Mouse (Mus musculus): ENCODE results near the gene Rora. TPM values are rescaled to one million over a fixed set of nuclear protein-coding genes. Genes with fewer than 3 reads are reported as not detected.

Gene Rora
- polyA plus RNA-seq, 1 experiment, result 4.7 TPM

DNA sequence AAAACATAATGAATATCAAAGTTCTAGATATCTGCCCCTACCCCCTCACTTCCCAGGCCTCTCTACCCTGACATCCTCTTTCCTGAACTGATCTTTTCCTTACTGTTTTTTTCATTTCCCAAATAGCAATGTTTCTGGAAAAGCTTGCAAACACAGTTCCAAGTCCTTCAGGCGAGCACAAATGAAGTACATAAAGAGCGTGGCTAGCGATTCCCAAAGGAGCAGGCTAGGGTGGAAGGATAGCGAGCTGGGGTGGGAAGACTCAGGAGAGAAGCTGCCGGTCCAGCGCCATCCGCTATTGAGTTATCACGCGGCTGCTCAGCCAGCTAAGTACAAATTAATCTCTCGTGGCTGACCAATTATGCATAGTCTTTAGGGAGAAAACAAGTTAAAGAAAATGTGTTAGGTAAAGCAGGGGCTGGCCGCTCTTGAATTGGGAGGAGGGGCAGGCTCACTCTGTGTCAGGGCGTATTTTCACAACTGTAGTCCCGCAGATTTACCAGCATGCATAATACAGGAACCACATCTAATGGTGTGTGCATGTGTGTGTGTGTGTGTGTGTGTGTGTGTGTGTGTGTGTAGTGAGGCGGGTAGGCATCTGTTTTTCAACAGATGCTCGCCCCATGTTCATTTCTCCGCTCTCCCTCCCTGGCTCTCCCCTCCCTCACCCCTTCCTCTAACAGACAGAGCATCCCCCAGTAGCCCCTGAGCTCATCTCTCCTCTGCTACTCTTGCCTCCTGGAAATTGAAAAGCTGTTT, 188.7 kb downstream of the Rora start:
- H3K27me3 ChIP-seq (ENCODE audit: control insufficient read depth, insufficient read depth, low read length), result no peaks in the 10 kb centered on the region

DNA sequence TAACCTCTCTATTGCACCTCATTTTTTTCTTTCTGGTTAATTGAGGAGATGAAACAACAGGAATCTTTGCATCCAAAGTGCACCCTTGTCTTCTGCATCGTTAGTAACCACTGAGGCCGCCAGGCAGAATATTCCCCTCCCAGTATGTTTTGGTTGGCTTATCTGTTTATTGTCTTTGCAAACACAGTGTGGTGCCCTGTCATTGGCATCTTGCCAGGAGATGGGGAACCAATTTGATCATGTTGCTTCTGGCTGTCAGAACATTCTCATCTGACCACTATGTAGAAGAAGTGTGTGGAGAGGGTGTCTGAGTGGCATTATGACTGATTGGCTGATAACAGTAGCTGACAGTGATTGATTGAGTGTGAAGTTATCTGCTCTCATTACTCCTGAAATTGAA, 192.0 kb downstream of the Rora start:
- Histone ChIP-seq H3K36me3 (ENCODE audit: control insufficient read depth, insufficient read depth, low read length) (no peaks in the 10 kb centered on the region), H3K27me3 (ENCODE audit: control insufficient read depth, insufficient read depth, low read length) (no peaks in the 10 kb centered on the region), H3K27ac (ENCODE audit: control insufficient read depth, insufficient read depth, low read length) (no peak overlapping the region), H3K4me3 (ENCODE audit: control insufficient read depth, insufficient read depth, low read length) (no peak overlapping the region), H3K4me1 (replicated peaks; ENCODE audit: control insufficient read depth, insufficient read depth, low read length) (no peaks in the 10 kb centered on the region)
- DNase-seq, result no peak
- TF ChIP-seq POLR2A (IDR thresholded peaks at IDR 0.05; ENCODE audit: control insufficient read depth, extremely low read depth, insufficient read depth, low read length, poor library complexity) (no peak), CTCF (IDR thresholded peaks at IDR 0.05; ENCODE audit: borderline replicate concordance, control insufficient read depth, extremely low read depth, insufficient read depth, low read length, poor library complexity) (no peak)
- WGBS, result 94% methylated on average over 2 of the region's 2 CpGs

More for the DNA sequence above, 188.7 kb downstream of the Rora start:
- WGBS, result 89% methylated on average over 16 of the region's 16 CpGs
- Histone ChIP-seq H3K4me1 (replicated peaks; ENCODE audit: control insufficient read depth, insufficient read depth, low read length) (no peaks in the 10 kb centered on the region), H3K4me3 (ENCODE audit: control insufficient read depth, insufficient read depth, low read length) (no peak overlapping the region), H3K36me3 (ENCODE audit: control insufficient read depth, insufficient read depth, low read length) (no peaks in the 10 kb centered on the region), H3K27ac (ENCODE audit: control insufficient read depth, insufficient read depth, low read length) (no peak overlapping the region)
- TF ChIP-seq POLR2A (IDR thresholded peaks at IDR 0.05; ENCODE audit: control insufficient read depth, extremely low read depth, insufficient read depth, low read length, poor library complexity) (no peak), CTCF (IDR thresholded peaks at IDR 0.05; ENCODE audit: borderline replicate concordance, control insufficient read depth, extremely low read depth, insufficient read depth, low read length, poor library complexity) (no peak)
- no peak for DNase-seq

DNA sequence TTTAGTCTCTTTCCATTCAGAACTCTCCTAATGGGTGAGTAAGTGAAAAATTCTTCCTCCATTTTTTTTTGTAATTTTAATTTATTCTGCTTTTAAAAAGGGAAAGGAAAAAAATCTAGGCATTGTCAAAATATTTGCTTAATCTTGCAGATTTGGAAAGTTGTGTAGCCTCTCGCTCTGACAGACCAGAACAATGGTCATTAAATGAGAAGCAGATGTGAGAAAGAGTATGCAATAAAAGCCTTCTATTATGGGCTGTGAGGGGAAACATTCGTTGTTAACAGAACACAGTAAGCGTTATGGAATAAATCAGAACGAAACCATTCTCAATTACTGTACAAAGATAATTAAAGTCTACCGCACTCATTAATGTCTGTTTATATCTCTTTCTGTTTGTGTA, 196.7 kb downstream of the Rora start:
- H3K36me3 ChIP-seq (ENCODE audit: control insufficient read depth, insufficient read depth, low read length), result no peaks in the 10 kb centered on the region
- no peak for TF ChIP-seq CTCF (IDR thresholded peaks at IDR 0.05; ENCODE audit: borderline replicate concordance, control insufficient read depth, extremely low read depth, insufficient read depth, low read length, poor library complexity)
- TF ChIP-seq POLR2A (IDR thresholded peaks at IDR 0.05; ENCODE audit: control insufficient read depth, extremely low read depth, insufficient read depth, low read length, poor library complexity), result no peak
- no peak for DNase-seq
- H3K27me3 ChIP-seq (ENCODE audit: control insufficient read depth, insufficient read depth, low read length), result no peaks in the 10 kb centered on the region
- H3K4me1 ChIP-seq (replicated peaks; ENCODE audit: control insufficient read depth, insufficient read depth, low read length), result no peaks in the 10 kb centered on the region
- H3K27ac ChIP-seq (ENCODE audit: control insufficient read depth, insufficient read depth, low read length), result no peak overlapping the region
- 94% methylated on average over 5 of the region's 5 CpGs for WGBS
- no peak overlapping the region for H3K4me3 ChIP-seq (ENCODE audit: control insufficient read depth, insufficient read depth, low read length)

DNA sequence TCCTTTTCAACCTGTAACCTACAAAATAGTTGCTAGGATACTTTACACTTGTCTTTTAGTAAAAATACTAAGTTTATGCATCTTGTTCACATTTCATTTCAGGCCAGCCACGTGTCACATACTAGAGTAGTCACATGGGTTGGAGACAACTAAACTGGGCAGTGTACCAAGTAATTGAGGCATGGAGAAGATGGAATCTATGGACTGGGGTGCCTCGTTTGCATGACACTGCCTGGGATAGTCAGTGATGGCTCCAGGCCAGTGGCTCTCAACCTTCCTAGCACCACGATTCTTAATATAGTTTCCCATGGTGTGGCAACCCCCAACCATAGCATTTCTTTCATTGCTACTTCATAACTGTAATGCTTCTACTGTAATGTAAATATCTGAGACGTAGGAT, 198.6 kb downstream of the Rora start:
- Histone ChIP-seq H3K27me3 (ENCODE audit: control insufficient read depth, insufficient read depth, low read length) (no peaks in the 10 kb centered on the region), H3K4me3 (ENCODE audit: control insufficient read depth, insufficient read depth, low read length) (no peak overlapping the region), H3K27ac (ENCODE audit: control insufficient read depth, insufficient read depth, low read length) (no peak overlapping the region), H3K4me1 (replicated peaks; ENCODE audit: control insufficient read depth, insufficient read depth, low read length) (no peaks in the 10 kb centered on the region), H3K36me3 (ENCODE audit: control insufficient read depth, insufficient read depth, low read length) (no peaks in the 10 kb centered on the region)
- WGBS, result 81% methylated on average over 4 of the region's 4 CpGs
- DNase-seq, result no peak
- TF ChIP-seq CTCF (IDR thresholded peaks at IDR 0.05; ENCODE audit: borderline replicate concordance, control insufficient read depth, extremely low read depth, insufficient read depth, low read length, poor library complexity), result no peak
- TF ChIP-seq POLR2A (IDR thresholded peaks at IDR 0.05; ENCODE audit: control insufficient read depth, extremely low read depth, insufficient read depth, low read length, poor library complexity), result no peak

DNA sequence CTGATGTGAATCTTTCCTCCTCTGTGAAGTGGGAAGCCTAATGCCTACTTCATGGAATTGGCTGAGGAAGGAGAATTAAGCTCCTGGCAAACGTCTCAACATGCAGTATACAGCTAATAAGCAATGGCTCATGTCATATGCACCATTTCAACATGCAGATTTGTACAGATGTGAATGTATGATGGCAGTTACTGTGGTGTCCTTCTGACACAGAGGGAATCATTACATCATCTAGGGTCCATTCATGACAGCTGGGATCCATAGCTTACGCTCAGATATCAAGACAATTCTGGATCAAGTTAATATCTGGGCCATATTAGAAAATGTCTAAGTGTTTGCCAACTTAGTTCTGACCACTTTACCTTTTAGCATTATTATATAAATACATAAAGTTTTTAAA, 199.3 kb downstream of the Rora start:
- 94% methylated on average over 2 of the region's 2 CpGs for WGBS
- Histone ChIP-seq H3K36me3 (ENCODE audit: control insufficient read depth, insufficient read depth, low read length) (no peaks in the 10 kb centered on the region), H3K27ac (ENCODE audit: control insufficient read depth, insufficient read depth, low read length) (no peak overlapping the region), H3K27me3 (ENCODE audit: control insufficient read depth, insufficient read depth, low read length) (no peaks in the 10 kb centered on the region), H3K4me3 (ENCODE audit: control insufficient read depth, insufficient read depth, low read length) (no peak overlapping the region), H3K4me1 (replicated peaks; ENCODE audit: control insufficient read depth, insufficient read depth, low read length) (no peaks in the 10 kb centered on the region)
- DNase-seq, result no peak
- TF ChIP-seq POLR2A (IDR thresholded peaks at IDR 0.05; ENCODE audit: control insufficient read depth, extremely low read depth, insufficient read depth, low read length, poor library complexity) (no peak), CTCF (IDR thresholded peaks at IDR 0.05; ENCODE audit: borderline replicate concordance, control insufficient read depth, extremely low read depth, insufficient read depth, low read length, poor library complexity) (no peak)

DNA sequence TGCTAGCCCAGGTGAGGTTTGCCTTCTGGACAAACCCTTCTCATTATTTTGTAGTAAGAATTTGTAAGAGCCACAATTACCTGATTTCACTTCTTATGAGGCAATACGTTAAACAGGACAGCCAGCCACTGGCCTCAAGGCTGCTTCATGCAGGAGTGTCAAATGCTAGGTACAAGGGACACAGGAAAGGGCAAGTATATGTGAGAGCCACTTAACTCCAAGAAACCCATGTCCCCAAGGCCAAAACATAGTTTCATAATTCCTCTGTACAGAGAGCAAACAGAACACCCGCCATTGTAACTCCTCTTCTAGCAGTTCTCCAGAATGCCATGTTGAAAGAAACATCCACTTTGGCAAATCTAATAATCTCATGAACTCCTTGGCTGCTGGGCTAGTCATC, 205.9 kb downstream of the Rora start:
- no peaks in the 10 kb centered on the region for H3K36me3 ChIP-seq (ENCODE audit: control insufficient read depth, insufficient read depth, low read length)
- H3K4me3 ChIP-seq (ENCODE audit: control insufficient read depth, insufficient read depth, low read length), result no peak overlapping the region
- H3K27me3 ChIP-seq (ENCODE audit: control insufficient read depth, insufficient read depth, low read length), result no peaks in the 10 kb centered on the region
- no peak overlapping the region for H3K27ac ChIP-seq (ENCODE audit: control insufficient read depth, insufficient read depth, low read length)
- no peak for TF ChIP-seq POLR2A (IDR thresholded peaks at IDR 0.05; ENCODE audit: control insufficient read depth, extremely low read depth, insufficient read depth, low read length, poor library complexity)
- DNase-seq, result no peak
- WGBS, result 98% methylated on average over 2 of the region's 2 CpGs
- H3K4me1 ChIP-seq (replicated peaks; ENCODE audit: control insufficient read depth, insufficient read depth, low read length), result no peaks in the 10 kb centered on the region

DNA sequence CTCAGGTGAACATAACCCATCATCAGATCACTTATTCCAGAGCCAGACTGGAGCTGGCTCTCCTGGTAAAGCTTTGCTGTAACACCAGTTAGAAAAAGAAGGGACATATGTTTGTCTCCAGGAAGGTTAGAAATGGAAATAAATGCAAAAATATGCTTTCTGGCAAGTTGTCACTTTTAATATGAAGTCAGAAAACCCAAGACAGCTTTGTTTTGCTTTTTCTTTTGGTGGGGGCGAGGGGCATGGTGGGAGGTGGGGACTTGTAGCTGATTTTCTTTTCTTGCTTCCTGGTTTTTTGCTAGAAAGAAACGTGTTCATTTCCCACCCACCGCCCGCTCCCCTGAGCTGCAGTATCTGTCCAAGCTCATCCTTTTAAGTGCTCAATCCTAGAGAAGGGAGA, 212.7 kb downstream of the Rora start:
- Histone ChIP-seq H3K4me3 (ENCODE audit: control insufficient read depth, insufficient read depth, low read length) (no peak overlapping the region), H3K4me1 (replicated peaks; ENCODE audit: control insufficient read depth, insufficient read depth, low read length) (no peaks in the 10 kb centered on the region), H3K27me3 (ENCODE audit: control insufficient read depth, insufficient read depth, low read length) (no peaks in the 10 kb centered on the region), H3K27ac (ENCODE audit: control insufficient read depth, insufficient read depth, low read length) (no peak overlapping the region), H3K36me3 (ENCODE audit: control insufficient read depth, insufficient read depth, low read length) (no peaks in the 10 kb centered on the region)
- WGBS, result 89% methylated on average over 4 of the region's 4 CpGs
- DNase-seq, result no peak
- TF ChIP-seq CTCF (IDR thresholded peaks at IDR 0.05; ENCODE audit: borderline replicate concordance, control insufficient read depth, extremely low read depth, insufficient read depth, low read length, poor library complexity) (no peak), POLR2A (IDR thresholded peaks at IDR 0.05; ENCODE audit: control insufficient read depth, extremely low read depth, insufficient read depth, low read length, poor library complexity) (no peak)

Data from thymus, adult 2 months (tissue).